Mouse (Mus musculus): ENCODE measurements around the gene Rhbdl1.

DNA sequence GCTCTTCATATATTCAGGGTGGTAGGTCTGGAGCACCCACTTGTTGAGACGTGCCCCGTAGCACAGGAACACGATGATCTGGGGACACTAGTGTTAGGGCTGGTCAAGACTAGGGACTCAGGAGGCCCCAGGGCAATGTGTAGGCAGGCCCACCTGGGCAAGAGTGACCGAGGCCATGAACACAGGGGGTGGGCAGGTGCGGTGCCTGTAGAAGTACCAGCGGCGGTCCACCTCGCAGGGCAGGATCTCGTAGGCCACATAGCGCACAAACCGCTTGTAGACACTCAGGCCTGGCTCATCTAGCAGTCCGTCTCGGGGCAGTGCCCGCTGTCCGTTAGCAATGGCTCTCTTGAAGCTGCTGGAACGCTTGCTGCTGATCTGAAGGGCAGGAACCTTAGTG, 1.3 kb downstream of the Rhbdl1 start:
- TF ChIP-seq CTCF (IDR thresholded peaks at IDR 0.05; ENCODE audit: low read depth, low read length) (no peak), EP300 (IDR thresholded peaks at IDR 0.05; ENCODE audit: insufficient read depth, low read depth, low read length) (no peak), POLR2A (IDR thresholded peaks at IDR 0.05; ENCODE audit: insufficient read depth, low read length) (no peak)

Data from ES-Bruce4 (cell line).